Mouse (Mus musculus): ENCODE data around the gene Atg16l2.

GRCm38 (mm10) chr7:101271602-101272001 is 30.4 kb downstream of the Atg16l2 start:
- TF ChIP-seq CTCF (IDR thresholded peaks at IDR 0.05; ENCODE audit: low read depth, low read length) (no peak), GATA1 (IDR thresholded peaks at IDR 0.05; ENCODE audit: borderline replicate concordance, low read length) (no peak), TAL1 (conservative IDR thresholded peaks at IDR 0.05; ENCODE audit: low read depth, low read length) (no peak)

Measured in G1E (cell line).